Mouse (Mus musculus) stomach, postnatal 0 days (tissue): ENCODE data around the gene Fbxw9.

Experiments used
- CTCF ChIP-seq: IDR thresholded peaks from 2 replicates; pipeline ENCODE4 v1.5.1; 2016; ENCODE audit warnings: antibody characterized with exemption, low read depth, mild to moderate bottlenecking, moderate library complexity
- EP300 ChIP-seq: optimal IDR thresholded peaks from 2 replicates; pipeline ENCODE3; 2016; ENCODE audit warnings: antibody characterized with exemption

DNA sequence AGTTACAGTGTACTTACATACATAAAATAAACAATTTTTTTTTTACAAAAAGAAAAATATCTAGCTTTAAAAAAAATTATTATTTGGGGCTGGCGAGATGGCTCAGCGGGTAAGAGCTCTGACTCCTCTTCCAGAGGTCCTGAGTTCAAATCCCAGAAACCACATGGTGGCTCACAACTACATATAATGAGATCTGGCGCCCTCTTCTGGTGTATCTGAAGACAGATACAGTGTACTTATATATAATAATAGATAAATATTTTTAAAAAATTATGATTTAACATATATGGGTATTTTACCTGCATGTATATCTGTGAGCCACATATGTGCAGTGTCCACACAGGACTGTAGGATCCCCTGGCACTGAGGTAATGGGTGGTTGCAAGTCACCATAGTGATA lies 26.4 kb downstream of the Fbxw9 start:
- peak; percentile 38 for TF ChIP-seq CTCF
- TF ChIP-seq EP300, result no peak
